Mouse (Mus musculus): ENCODE results near the gene Rem1. TPM values are rescaled to one million over a fixed set of nuclear protein-coding genes. Genes with fewer than 3 reads are reported as not detected.

Gene Rem1
- total RNA-seq, 1 experiment, result 0.18 TPM

DNA sequence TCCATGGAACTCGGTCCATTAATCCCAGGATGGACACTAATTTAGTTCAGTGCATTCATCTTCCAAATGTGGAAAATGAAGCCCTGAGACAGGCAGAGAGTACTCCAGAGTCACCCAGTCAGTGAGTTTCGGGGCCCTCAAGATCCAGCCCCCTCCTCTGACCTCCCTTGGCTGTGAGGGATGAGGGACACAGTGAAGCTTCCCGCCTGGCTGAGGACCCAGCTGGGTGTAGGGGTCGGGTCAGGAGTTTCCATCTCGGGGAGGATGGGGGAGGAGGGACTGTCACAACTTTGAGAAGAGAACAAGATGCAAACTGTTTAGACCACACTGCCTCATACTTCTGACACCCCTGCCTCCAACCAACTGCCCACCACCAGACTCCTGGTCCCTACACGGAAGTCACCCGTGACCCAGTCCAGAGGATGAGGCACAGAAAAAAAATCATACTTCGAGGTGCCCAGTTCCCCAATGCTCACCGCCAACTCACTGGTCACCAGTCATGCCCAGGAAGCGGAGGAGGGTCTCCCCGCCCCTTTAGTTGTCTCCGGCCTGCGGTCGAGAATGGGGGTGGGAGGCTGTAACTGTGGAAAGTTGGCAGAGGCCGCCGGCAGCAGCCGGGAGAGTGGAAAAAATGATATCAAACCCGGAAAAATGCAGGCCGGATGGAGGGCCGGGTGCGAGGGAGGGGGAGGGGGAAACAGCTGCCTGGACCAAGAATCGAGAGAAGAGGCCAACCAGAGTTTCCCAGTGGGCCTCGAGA is 9.7 kb downstream of the Rem1 start:
- Histone ChIP-seq H3K27ac (ENCODE audit: insufficient read depth, low read depth, low read length, poor library complexity, severe bottlenecking) (no peak overlapping the region), H3K36me3 (ENCODE audit: control insufficient read depth, insufficient read depth, low read length, poor library complexity, severe bottlenecking) (no peaks in the 10 kb centered on the region), H3K9me3 (ENCODE audit: control insufficient read depth, insufficient read depth, low read depth, low read length) (no peaks in the 10 kb centered on the region), H3K4me1 (ENCODE audit: control insufficient read depth in 2 of 2, insufficient read depth in 2 of 2, low read length in 2 of 2, poor library complexity in 1 of 2) (no peaks in the 10 kb centered on the region; a peak in 1 of 4 replicates), H3K4me3 (ENCODE audit: insufficient read depth in 1 of 2, low read depth in 1 of 2, low read length in 2 of 2, poor library complexity in 1 of 2, severe bottlenecking in 1 of 2) (no peak overlapping the region), H3K9ac (ENCODE audit: insufficient read depth, low read depth, low read length, poor library complexity, severe bottlenecking) (no peak overlapping the region)
- DNase-seq (ENCODE audit: low read depth, low spot score), result no peak
- in situ Hi-C loops (cut with MboI; ENCODE audit: low sequenced_read_pairs in 2 of 2, unreplicated experiment in 2 of 2), result no loop called here
- TF ChIP-seq CHD2 (IDR thresholded peaks at IDR 0.05; ENCODE audit: low read depth, low read length), result no peak
- TF ChIP-seq MAFK (IDR thresholded peaks at IDR 0.05; ENCODE audit: insufficient read depth, low read depth, low read length), result no peak
- no peak for TF ChIP-seq ZNF384 (IDR thresholded peaks at IDR 0.05; ENCODE audit: low read depth, low read length)
- TF ChIP-seq ZC3H11A (IDR thresholded peaks at IDR 0.05; ENCODE audit: borderline replicate concordance, low read depth, low read length), result no peak
- no peak for TF ChIP-seq HCFC1 (IDR thresholded peaks at IDR 0.05; ENCODE audit: borderline replicate concordance, insufficient read depth, low read length)

DNA sequence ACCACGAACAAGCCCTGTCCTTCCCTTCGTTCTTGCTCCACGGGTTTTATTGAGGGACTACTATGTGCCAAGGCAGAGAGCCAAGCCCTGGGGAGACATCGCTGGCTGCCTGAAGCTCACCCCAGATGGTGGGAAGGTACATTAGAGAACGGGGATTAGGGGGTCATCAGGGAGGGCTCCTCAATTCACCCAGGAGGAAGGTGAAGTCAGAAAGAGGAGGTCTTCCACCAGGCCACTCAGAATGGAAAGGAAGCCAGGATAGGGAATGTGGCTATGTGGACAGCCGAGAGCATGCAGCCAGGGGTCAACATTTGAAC is 10.2 kb downstream of the Rem1 start:
- no peak overlapping the region for H3K9ac ChIP-seq (ENCODE audit: insufficient read depth, low read depth, low read length, poor library complexity, severe bottlenecking)
- H3K4me1 ChIP-seq (ENCODE audit: control insufficient read depth in 2 of 2, insufficient read depth in 2 of 2, low read length in 2 of 2, poor library complexity in 1 of 2), result no peaks in the 10 kb centered on the region; a peak in 1 of 4 replicates
- DNase-seq (ENCODE audit: low read depth, low spot score), result no peak
- no peaks in the 10 kb centered on the region for H3K9me3 ChIP-seq (ENCODE audit: control insufficient read depth, insufficient read depth, low read depth, low read length)
- in situ Hi-C loops (cut with MboI; ENCODE audit: low sequenced_read_pairs in 2 of 2, unreplicated experiment in 2 of 2), result no loop called here
- H3K4me3 ChIP-seq (ENCODE audit: insufficient read depth in 1 of 2, low read depth in 1 of 2, low read length in 2 of 2, poor library complexity in 1 of 2, severe bottlenecking in 1 of 2), result no peak overlapping the region
- no peaks in the 10 kb centered on the region for H3K36me3 ChIP-seq (ENCODE audit: control insufficient read depth, insufficient read depth, low read length, poor library complexity, severe bottlenecking)
- no peak overlapping the region for H3K27ac ChIP-seq (ENCODE audit: insufficient read depth, low read depth, low read length, poor library complexity, severe bottlenecking)
- TF ChIP-seq ZC3H11A (IDR thresholded peaks at IDR 0.05; ENCODE audit: borderline replicate concordance, low read depth, low read length) (no peak), CHD2 (IDR thresholded peaks at IDR 0.05; ENCODE audit: low read depth, low read length) (no peak), HCFC1 (IDR thresholded peaks at IDR 0.05; ENCODE audit: borderline replicate concordance, insufficient read depth, low read length) (no peak), MAFK (IDR thresholded peaks at IDR 0.05; ENCODE audit: insufficient read depth, low read depth, low read length) (no peak), ZNF384 (IDR thresholded peaks at IDR 0.05; ENCODE audit: low read depth, low read length) (no peak)

DNA sequence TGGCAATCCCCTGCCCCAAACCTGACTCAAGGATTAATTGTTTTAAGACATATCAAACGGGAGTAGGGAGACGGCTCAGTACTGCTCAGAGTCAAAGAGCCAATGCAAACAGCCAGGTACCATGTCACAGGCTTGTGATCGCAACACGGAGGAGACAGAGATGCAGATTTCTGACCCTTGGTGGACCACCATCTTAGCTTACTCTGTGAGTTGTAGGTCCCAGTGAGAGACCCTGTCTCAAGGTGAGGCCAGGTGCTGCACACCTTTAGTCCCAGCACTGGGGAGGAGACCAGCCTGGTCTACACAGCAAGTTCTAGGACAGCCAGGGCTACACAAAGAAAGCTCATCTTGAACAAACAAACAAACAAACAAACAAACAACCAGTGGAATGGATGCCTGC is 10.6 kb downstream of the Rem1 start:
- no peak overlapping the region for H3K9ac ChIP-seq (ENCODE audit: insufficient read depth, low read depth, low read length, poor library complexity, severe bottlenecking)
- in situ Hi-C loops (cut with MboI; ENCODE audit: low sequenced_read_pairs in 2 of 2, unreplicated experiment in 2 of 2), result no loop called here
- H3K4me3 ChIP-seq (ENCODE audit: insufficient read depth in 1 of 2, low read depth in 1 of 2, low read length in 2 of 2, poor library complexity in 1 of 2, severe bottlenecking in 1 of 2), result no peak overlapping the region
- H3K4me1 ChIP-seq (ENCODE audit: control insufficient read depth in 2 of 2, insufficient read depth in 2 of 2, low read length in 2 of 2, poor library complexity in 1 of 2), result no peaks in the 10 kb centered on the region; a peak in 1 of 4 replicates
- DNase-seq (ENCODE audit: low read depth, low spot score), result no peak
- no peak for TF ChIP-seq ZC3H11A (IDR thresholded peaks at IDR 0.05; ENCODE audit: borderline replicate concordance, low read depth, low read length)
- no peak for TF ChIP-seq CHD2 (IDR thresholded peaks at IDR 0.05; ENCODE audit: low read depth, low read length)
- no peak for TF ChIP-seq ZNF384 (IDR thresholded peaks at IDR 0.05; ENCODE audit: low read depth, low read length)
- no peak for TF ChIP-seq MAFK (IDR thresholded peaks at IDR 0.05; ENCODE audit: insufficient read depth, low read depth, low read length)
- TF ChIP-seq HCFC1 (IDR thresholded peaks at IDR 0.05; ENCODE audit: borderline replicate concordance, insufficient read depth, low read length), result no peak
- H3K36me3 ChIP-seq (ENCODE audit: control insufficient read depth, insufficient read depth, low read length, poor library complexity, severe bottlenecking), result no peaks in the 10 kb centered on the region
- H3K9me3 ChIP-seq (ENCODE audit: control insufficient read depth, insufficient read depth, low read depth, low read length), result no peaks in the 10 kb centered on the region
- H3K27ac ChIP-seq (ENCODE audit: insufficient read depth, low read depth, low read length, poor library complexity, severe bottlenecking), result no peak overlapping the region

- Histone ChIP-seq H3K9ac (ENCODE audit: insufficient read depth, low read depth, low read length, poor library complexity, severe bottlenecking) (no peak overlapping the region), H3K4me1 (ENCODE audit: control insufficient read depth in 2 of 2, insufficient read depth in 2 of 2, low read length in 2 of 2, poor library complexity in 1 of 2) (no peaks in the 10 kb centered on the region; a peak in 1 of 4 replicates), H3K27ac (ENCODE audit: insufficient read depth, low read depth, low read length, poor library complexity, severe bottlenecking) (no peak overlapping the region), H3K4me3 (ENCODE audit: insufficient read depth in 1 of 2, low read depth in 1 of 2, low read length in 2 of 2, poor library complexity in 1 of 2, severe bottlenecking in 1 of 2) (no peak overlapping the region), H3K36me3 (ENCODE audit: control insufficient read depth, insufficient read depth, low read length, poor library complexity, severe bottlenecking) (no peaks in the 10 kb centered on the region), H3K9me3 (ENCODE audit: control insufficient read depth, insufficient read depth, low read depth, low read length) (no peaks in the 10 kb centered on the region)
- TF ChIP-seq CHD2 (IDR thresholded peaks at IDR 0.05; ENCODE audit: low read depth, low read length), result no peak
- TF ChIP-seq MAFK (IDR thresholded peaks at IDR 0.05; ENCODE audit: insufficient read depth, low read depth, low read length), result no peak
- no peak for TF ChIP-seq ZNF384 (IDR thresholded peaks at IDR 0.05; ENCODE audit: low read depth, low read length)
- no peak for TF ChIP-seq ZC3H11A (IDR thresholded peaks at IDR 0.05; ENCODE audit: borderline replicate concordance, low read depth, low read length)
- no peak for TF ChIP-seq HCFC1 (IDR thresholded peaks at IDR 0.05; ENCODE audit: borderline replicate concordance, insufficient read depth, low read length)
- in situ Hi-C loops (cut with MboI; ENCODE audit: low sequenced_read_pairs in 2 of 2, unreplicated experiment in 2 of 2), result no loop called here
- no peak for DNase-seq (ENCODE audit: low read depth, low spot score)
Measured at GRCm38 (mm10) chr2:152638865-152639264, 12.1 kb downstream of the Rem1 start.
